Mouse (Mus musculus) adrenal gland, postnatal 4 days (tissue): Measurements from ENCODE around the gene Ttc33. TPM values are rescaled to one million over a fixed set of nuclear protein-coding genes. Genes with fewer than 3 reads are reported as not detected.

Experiments used
- DNase-seq, 2 experiments: peaks; one replicate each; pipeline ENCODE4 v3.0.0; 2021 to 2022; ENCODE audit warnings: low spot score in 2 of 2, mixed read lengths in 2 of 2
- total RNA-seq, 2 experiments: library from RNA; stranded (reverse); gene quantifications; 2 replicates each; pipeline ENCODE4 v1.2.3; 2021

Gene Ttc33
- total RNA-seq, 2 experiments from 2014 or later = 47.3 to 55.2 TPM

- no peak for DNase-seq
These were observed 54.6 kb downstream of the Ttc33 start for GRCm38 (mm10) chr15:5239901-5240300.

- no peak for DNase-seq
These were observed 55.0 kb downstream of the Ttc33 start for GRCm38 (mm10) chr15:5240360-5240759.

GRCm38 (mm10) chr15:5241304-5242201 is 56.2 kb downstream of the Ttc33 start:
- DNase-seq = peak in 1 of 2 experiments; percentile 7

- no peak for DNase-seq
These were observed 57.1 kb downstream of the Ttc33 start for GRCm38 (mm10) chr15:5242241-5243035.

- DNase-seq = no peak
These were observed 58.0 kb downstream of the Ttc33 start for GRCm38 (mm10) chr15:5243036-5243958.

- DNase-seq = peak; percentile 77 to 79
These were observed 58.9 kb downstream of the Ttc33 start, which contains the start of gene Ptger4 for GRCm38 (mm10) chr15:5243959-5244905. Gene Ptger4, minus strand, starts transcription at chr15:5244187.

- DNase-seq = no peak
These were observed 64.9 kb downstream of the Ttc33 start for GRCm38 (mm10) chr15:5250182-5250581.

- no peak for DNase-seq
These were observed 74.9 kb downstream of the Ttc33 start for GRCm38 (mm10) chr15:5260183-5260582.

GRCm38 (mm10) chr15:5261004-5261403 is 75.7 kb downstream of the Ttc33 start:
- no peak for DNase-seq

GRCm38 (mm10) chr15:5262095-5262667 is 76.9 kb downstream of the Ttc33 start:
- no peak for DNase-seq

GRCm38 (mm10) chr15:5262874-5263504 is 77.7 kb downstream of the Ttc33 start:
- DNase-seq = no peak

- no peak for DNase-seq
These were observed 80.8 kb downstream of the Ttc33 start for GRCm38 (mm10) chr15:5266095-5266494.

Other genes with a start within 250 kb of the Ttc33 start
- 10 to 100 TPM; 13.3 to 13.8 TPM for gene C7, start 121.8 kb upstream of the Ttc33 start, total RNA-seq
- 1 to 10 TPM; 6.6 to 8.6 TPM for gene Card6, start 77.0 kb upstream of the Ttc33 start, total RNA-seq
- gene Rpl37, start 68.9 kb upstream of the Ttc33 start, total RNA-seq = 100 to 1,000 TPM; 526 to 531 TPM
- 10 to 100 TPM; 31.2 to 32.2 TPM for gene Prkaa1, start 41.7 kb upstream of the Ttc33 start, total RNA-seq
- gene Ptger4, start 58.7 kb downstream of the Ttc33 start, total RNA-seq = 1 to 10 TPM; 2.0 to 3.1 TPM